Mouse (Mus musculus): ENCODE results near the gene Cd3g.

- no peak for TF ChIP-seq CTCF (IDR thresholded peaks at IDR 0.05; ENCODE audit: borderline replicate concordance, extremely low read depth, insufficient read depth, insufficient read length)
- no peak for TF ChIP-seq POLR2A (IDR thresholded peaks at IDR 0.05; ENCODE audit: borderline replicate concordance, extremely low read depth, insufficient read depth, insufficient read length, poor library complexity, severe bottlenecking)
Observed at GRCm38 (mm10) chr9:44998138-44998537, 17.9 kb upstream of the Cd3g start.
